Mouse (Mus musculus) cerebral cortex, adult 2 months (tissue): Measurements from ENCODE around the gene Fam193a.

ENCODE experiments used
- WGBS: fragments of 180-500 bp; shearing (Covaris S2); methylation state at CpG from one replicate; pipeline ENCODE4 v1.1.7; 2018; 5-methylcytosine and 5-hydroxymethylcytosine counted together

Gene Fam193a

GRCm38 (mm10) chr5:34395850-34396540 lies 26.3 kb downstream of the Fam193a start:
- WGBS, result 43% methylated on average over 2 of the region's 2 CpGs

- WGBS, result 77% methylated on average over 2 of the region's 2 CpGs
Measured at GRCm38 (mm10) chr5:34397866-34398265, 28.1 kb downstream of the Fam193a start.

- WGBS, result 48% methylated on average over 1 of the region's 1 CpGs
Measured at GRCm38 (mm10) chr5:34398326-34398725, 28.6 kb downstream of the Fam193a start.

- WGBS, result 70% methylated on average over 6 of the region's 6 CpGs
Measured at GRCm38 (mm10) chr5:34407366-34407918, 37.7 kb downstream of the Fam193a start.

- WGBS, result 65% methylated on average over 1 of the region's 1 CpGs
Measured at GRCm38 (mm10) chr5:34409002-34409401, 39.3 kb downstream of the Fam193a start.

GRCm38 (mm10) chr5:34410819-34411218 lies 41.1 kb downstream of the Fam193a start:
- 81% methylated on average over 4 of the region's 4 CpGs for WGBS

GRCm38 (mm10) chr5:34413921-34414320 lies 44.2 kb downstream of the Fam193a start:
- 47% methylated on average over 2 of the region's 2 CpGs for WGBS

GRCm38 (mm10) chr5:34417251-34418008 lies 47.7 kb downstream of the Fam193a start:
- WGBS, result 96% methylated on average over 3 of the region's 3 CpGs

GRCm38 (mm10) chr5:34419188-34419587 lies 49.5 kb downstream of the Fam193a start:
- WGBS, result 65% methylated on average over 1 of the region's 1 CpGs

GRCm38 (mm10) chr5:34430776-34431175 lies 61.0 kb downstream of the Fam193a start:
- WGBS, result 42% methylated on average over 3 of the region's 3 CpGs

GRCm38 (mm10) chr5:34433786-34434185 lies 64.1 kb downstream of the Fam193a start:
- WGBS, result 81% methylated on average over 1 of the region's 1 CpGs

GRCm38 (mm10) chr5:34434241-34434640 lies 64.5 kb downstream of the Fam193a start:
- 59% methylated on average over 3 of the region's 3 CpGs for WGBS

GRCm38 (mm10) chr5:34438052-34438451 lies 68.3 kb downstream of the Fam193a start:
- 90% methylated on average over 4 of the region's 4 CpGs for WGBS

GRCm38 (mm10) chr5:34438659-34439058 lies 68.9 kb downstream of the Fam193a start:
- WGBS, result 82% methylated on average over 1 of the region's 1 CpGs

- WGBS, result 93% methylated on average over 2 of the region's 2 CpGs
Measured at GRCm38 (mm10) chr5:34439768-34440167, 70.0 kb downstream of the Fam193a start.

GRCm38 (mm10) chr5:34441797-34442196 lies 72.1 kb downstream of the Fam193a start:
- 94% methylated on average over 2 of the region's 2 CpGs for WGBS

GRCm38 (mm10) chr5:34446207-34446606 lies 76.5 kb downstream of the Fam193a start:
- 72% methylated on average over 9 of the region's 9 CpGs for WGBS

GRCm38 (mm10) chr5:34458994-34459393 lies 89.3 kb downstream of the Fam193a start:
- 47% methylated on average over 1 of the region's 1 CpGs for WGBS

- 88% methylated on average over 4 of the region's 4 CpGs for WGBS
Measured at GRCm38 (mm10) chr5:34461294-34461693, 91.6 kb downstream of the Fam193a start.

- WGBS, result 82% methylated on average over 6 of the region's 6 CpGs
Measured at GRCm38 (mm10) chr5:34461841-34462240, 92.1 kb downstream of the Fam193a start.

GRCm38 (mm10) chr5:34466079-34466478 lies 96.3 kb downstream of the Fam193a start:
- WGBS, result 76% methylated on average over 1 of the region's 1 CpGs

GRCm38 (mm10) chr5:34466648-34467047 lies 96.9 kb downstream of the Fam193a start:
- WGBS, result 94% methylated on average over 2 of the region's 2 CpGs
